Mouse (Mus musculus) right cerebral cortex, adult 18-20 months (tissue): ENCODE measurements around the gene Fam129a.
"Not testable (repeated sequence)": the region's sequence is repeated elsewhere in the genome, so short reads cannot be mapped to it uniquely, and the experiment has no call there.

Experiments
- DNase-seq: peaks from one replicate; pipeline ENCODE4 v3.0.0; 2022; ENCODE audit warnings: mixed read lengths

The Fam129a gene

DNA sequence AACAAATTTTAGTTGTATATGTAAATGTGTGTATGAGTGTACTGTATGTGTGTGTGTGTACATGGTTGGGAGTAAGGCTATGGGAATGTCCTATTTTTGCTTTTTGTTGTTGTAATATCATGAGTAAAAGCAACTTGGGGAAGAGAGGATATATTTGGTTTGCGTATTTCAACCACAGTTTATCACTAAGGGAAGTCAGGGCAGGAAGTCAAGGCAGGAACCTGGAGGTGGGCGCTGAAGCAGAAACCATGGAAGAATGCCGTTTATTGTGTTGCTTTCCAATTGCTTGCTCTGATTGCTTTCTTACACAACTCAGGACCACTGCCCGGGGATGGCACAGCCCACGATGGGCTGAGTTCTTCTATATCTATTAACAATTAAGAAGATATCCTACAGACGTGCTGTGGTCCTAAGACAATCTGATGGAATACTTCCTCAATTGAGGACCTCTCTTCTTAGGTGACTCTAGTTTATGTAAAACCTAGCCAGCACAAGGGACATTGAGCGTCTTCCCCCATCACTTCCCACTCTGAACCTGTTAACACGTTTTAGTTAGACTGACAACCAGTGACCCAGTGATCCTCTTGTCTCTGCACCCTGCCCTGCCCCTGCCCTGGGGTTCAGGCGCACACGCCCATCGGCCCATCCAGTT, 13.7 kb downstream of the Fam129a start:
- DNase-seq, result no peak

DNA sequence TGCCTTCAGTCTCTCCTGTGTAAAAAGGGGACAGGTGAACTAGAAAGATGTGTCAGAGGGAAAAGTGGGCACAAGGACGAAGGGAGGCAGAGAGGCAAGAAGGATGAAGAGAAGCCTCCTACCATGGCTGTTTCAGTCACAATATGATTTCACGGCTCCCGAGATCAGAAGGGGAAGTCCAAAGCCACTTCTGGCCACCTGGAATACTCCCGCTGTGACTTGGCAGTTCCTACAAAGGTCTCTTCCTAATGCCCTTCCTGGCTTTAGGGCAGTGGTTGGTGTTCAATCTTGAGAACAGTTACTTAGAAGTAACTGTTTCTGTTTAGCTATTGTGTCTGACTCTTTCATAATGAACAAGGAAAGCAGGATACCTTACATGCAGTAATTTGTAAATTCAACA, 14.7 kb downstream of the Fam129a start:
- no peak for DNase-seq

DNA sequence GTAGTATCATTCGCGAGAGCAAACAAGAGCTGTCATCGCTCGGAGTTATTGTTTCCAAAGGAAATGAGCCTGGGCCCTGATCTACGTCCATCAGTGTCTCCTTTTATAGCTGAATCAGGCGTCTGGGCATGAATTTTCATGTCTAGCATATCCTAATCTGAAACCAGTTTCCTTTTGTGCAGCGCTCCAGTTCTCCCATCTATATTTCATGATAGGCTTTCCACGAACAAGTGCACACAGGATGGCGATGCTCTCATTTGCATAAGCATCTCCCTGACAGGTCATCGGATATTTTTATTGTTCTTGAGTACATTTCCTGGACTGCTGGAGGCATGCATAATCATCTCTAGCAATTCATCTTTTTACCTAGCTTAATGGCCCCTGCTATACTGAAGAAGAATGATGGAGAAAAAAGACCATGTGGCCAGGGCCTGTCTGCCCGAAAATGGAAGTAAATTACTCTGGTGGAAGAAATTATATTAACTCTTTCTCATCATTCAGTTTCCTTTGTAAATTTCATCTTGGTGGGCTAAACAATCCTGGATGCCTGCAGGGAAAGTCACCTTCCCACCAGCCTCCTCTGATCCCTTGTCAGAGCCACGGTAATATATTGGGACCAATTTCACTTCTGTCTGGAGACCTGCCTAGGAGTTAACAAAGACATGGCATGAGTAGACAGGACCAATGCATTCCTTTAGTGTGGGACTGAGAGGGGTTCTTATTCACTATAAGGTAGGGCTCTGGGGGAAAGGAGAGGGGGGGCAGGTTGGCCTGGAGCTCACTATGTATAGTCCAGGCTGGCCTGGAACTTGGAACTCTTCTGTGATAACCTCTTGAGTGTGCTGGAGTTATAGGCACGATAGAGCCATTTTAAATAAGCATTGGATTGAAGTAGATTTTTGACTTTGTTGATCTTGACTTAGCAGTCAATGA, 21.4 kb downstream of the Fam129a start:
- DNase-seq, result no peak

DNA sequence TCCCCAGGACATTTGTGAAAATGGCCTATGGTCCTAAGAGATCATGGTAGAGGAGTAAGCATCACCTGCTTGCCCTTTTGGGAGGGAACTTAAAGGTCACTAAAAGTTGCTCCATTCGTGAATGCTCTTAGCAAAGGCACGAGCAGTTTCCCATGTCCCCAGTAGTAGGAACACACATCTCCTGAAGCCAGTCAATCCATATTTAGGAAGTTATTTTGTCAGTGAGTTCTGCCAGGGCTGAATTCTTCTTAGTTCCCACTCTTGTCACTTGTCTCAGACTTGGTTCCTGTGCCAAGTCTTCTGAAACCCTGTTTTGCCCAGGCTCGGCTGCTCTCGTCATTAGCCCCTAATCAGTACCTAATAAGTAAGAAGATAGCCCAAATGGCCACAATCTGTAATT, 23.9 kb downstream of the Fam129a start:
- no peak for DNase-seq

DNA sequence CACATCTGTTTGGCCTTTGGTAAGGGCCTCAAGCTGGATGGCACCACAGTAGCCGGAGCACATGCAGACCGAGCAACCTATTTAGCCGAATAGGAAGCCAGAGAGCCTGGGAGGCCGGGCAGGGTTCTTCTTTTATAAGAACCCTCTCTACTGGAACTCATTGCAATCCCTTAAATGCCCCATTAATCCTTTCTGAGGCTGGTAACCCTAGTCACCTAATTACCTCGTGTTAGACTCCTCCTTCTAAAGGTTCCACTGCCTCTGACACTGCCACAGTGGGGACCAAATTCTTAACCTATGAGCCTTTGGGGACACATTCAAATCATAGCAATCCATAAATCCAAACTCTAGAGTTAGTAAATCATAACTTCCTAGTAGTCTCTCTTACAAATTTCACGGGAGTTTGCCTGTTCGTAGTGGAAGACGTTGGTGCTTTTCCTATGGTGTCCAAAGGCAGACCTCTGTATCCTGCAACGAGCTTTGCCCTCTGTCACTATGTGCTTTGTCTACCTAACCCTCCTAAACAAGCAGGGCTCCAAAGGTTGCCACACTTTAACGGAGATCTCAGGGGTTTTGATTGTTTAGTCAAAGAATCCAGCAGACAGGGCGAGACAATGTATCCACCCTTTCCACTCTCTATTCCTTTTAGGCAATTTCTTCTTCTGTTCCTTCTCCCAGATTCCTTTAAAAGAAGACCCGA, 24.8 kb downstream of the Fam129a start:
- DNase-seq, result no peak

DNA sequence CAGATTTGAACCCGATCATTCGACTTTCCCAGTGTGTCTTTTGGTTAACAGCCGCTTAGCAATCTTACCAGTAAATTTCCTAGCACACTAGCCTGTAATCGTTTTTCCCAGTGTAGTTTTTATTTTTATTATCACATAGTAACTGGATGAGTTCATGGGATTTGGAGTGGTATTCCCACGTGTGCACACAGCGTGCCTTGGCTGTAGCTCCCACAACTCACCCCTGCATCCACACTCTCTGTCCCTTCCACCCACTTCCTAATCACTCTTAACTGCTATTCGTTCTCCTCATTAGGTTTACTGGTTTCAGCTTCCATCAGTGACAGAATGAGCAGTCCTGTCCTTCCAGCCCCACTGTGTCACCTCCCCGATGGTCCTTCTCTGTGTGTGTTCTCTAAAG, 25.6 kb downstream of the Fam129a start:
- no peak for DNase-seq

DNA sequence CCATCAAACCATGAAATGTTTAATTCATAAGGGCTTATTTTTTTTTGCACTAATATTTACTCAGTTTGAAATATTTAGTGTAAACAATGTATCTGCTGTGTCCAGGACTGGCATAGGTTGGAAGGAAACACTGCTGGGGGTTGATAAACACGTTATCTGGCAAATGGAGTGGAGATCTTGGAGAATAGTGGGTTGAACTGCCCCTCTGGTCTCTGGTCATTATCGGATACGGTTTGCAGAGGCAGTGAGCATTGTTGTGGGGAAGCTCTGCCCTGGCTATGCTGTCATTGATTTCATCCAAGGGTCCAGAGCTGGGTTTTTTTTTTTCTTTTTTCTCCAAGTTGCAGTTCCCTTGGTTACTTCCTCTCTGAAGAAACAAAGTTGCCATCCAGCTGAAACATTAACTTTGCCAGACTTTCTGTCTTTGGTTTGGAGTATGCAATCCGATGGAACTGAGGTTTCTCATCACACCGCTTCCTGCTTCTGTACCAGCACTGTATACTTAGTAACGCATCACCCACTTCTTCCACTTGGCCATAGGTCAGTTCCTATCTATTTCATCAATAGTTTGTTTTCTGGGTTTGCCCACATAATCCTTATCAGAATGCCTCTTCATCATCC, 26.8 kb downstream of the Fam129a start:
- no peak for DNase-seq

DNA sequence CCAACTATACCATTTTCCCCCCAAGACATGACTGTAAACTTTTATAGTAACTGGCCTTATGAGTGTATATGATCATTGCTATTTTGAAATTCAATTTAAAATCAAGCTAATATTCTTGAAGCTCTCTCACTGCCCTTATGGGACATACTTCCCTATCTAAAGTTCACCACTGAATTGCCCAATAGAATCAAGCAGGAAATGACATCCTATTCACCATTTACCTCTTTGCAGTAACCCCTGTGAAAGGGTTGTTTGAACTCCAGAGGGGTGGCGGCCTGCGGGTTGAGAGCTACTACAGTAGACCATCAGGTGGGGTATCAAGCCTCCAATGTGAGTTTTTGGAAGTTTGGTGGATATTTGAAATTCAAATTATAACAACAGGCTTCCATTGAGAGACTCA, 27.9 kb downstream of the Fam129a start:
- DNase-seq, result no peak

DNA sequence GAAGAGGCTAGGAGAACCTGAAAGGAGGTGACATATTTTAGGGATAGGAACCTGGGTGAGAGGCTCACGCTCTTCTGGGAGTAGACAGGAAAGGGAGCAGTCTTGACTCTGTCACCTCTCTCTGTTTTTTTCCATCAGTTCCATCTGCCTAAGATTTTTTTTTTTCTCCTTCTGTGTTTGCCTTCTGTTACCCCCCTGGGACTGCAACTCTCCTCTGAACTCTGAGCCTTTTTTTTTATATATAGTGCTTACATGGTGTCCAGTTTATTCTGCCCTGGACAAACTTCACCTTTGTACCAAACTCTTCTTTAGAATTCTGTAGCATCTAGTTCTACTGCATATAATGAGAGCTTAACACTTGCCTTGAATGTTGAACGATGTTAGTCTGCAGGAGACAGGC, 33.3 kb downstream of the Fam129a start:
- no peak for DNase-seq

DNA sequence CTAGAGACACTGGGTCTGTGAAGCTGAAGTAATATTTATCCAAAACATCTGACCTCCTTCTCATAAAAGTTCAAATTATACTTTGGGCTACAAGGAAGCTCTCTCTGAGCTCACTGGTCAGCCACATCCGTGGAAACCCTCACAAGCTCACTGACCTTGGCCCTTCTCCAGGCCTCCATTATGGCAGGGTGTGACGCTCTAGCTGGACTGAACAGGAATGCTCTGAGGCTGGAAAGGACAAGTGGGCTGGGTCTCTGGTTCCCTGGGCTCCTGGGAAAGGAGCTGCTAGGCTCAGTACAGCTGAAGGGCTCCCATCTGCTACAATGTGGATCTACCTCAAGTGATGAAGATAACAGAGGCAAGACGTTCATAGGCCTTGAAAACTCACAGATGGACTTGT, 37.0 kb downstream of the Fam129a start:
- DNase-seq, result not testable (repeated sequence)

DNA sequence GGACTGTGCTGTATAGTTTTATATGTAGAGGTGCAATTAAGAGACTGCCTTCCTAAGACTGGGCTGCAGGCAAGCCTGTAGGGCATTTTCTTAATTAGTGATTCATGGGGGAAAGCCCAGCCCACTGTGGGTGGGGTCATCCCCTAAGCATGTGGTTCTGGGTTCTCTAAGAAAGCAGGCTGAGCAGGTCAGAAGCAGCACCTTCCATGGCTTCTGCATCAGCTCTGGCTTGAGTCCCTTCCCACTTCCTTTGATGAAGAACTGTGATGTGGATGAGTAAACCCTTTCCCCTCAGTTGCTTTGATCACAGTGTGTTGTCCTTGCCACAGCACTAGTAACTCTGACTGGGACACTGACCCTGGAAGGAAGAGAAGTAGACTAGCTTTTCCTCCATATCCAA, 39.6 kb downstream of the Fam129a start:
- DNase-seq, result no peak

DNA sequence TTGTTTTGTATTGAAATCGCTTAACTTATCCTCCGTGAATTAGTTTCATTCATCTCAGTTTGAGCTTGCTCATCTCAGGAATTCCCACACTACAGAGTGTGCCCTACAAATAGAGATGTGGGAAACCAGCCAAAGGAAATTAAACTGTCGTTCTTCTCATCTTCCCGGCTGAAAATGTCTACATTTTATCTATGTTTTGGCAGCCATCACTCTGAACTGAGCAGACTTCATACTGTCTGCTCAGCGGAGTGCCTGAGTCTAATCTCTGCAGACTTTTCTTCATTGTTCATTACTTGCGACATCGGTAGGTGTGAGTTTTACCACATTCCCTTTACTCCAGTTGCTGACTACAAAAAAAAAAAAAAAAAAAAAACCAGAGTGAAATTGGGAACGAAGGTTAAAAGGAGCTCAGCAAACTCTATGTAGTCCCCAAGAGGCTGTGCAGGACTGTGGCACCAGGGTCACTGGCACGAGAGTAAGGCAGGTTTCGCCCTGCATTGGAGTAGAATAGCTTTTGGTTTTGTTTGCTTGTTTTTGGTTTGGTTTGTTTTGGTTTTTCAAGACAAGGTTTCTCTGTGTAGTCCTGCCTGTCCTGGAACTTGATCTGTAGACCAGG, 43.4 kb downstream of the Fam129a start:
- no peak for DNase-seq

DNA sequence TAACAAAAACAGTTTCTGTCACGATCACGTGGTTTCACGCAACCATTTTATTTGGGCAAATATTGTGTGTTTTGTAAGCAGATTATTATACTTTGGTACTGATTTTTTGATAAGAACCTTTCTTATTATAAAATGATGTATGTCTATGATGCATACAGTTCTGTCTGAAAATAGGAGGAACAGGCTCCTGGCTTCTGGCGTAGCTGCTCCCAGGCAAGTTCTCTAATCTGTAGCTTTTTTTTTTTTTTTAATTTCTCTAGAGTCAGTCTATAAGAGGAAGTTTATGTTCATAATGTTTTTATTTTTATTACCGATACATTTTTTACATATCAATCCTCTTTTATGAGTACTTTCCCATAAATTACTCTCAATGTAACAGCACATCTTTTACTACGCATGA, 44.6 kb downstream of the Fam129a start:
- DNase-seq, result no peak

DNA sequence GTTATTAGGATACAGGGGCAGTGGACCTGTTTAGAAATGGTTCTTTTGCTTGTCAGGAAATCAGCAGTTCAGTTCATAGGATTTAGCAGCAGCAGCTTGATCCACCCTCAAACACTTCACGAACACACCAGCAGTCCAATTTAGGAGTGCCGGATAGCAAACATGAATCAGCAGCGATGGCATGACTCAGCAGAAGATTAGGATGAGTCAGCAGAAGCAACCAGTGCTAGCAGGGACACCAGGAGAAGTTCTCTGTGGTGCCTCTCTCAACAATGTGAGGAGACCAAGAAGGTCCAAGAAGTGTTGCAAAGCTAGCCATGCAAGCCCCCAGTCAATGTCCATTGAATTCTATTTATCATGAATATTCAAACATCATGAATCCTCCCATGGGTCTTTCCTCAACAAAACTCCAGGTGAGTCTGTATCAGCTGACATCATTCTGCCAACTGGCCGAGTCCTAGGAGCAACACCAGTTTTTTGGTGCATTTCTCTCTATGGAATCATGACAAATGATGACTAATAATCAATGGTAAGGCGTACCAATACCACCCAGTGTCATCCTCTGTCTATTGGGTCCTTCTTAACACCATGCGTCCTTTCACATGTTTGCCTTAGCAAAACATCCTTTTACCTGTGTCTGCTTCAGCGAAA, 45.7 kb downstream of the Fam129a start:
- DNase-seq, result peak; percentile 43

DNA sequence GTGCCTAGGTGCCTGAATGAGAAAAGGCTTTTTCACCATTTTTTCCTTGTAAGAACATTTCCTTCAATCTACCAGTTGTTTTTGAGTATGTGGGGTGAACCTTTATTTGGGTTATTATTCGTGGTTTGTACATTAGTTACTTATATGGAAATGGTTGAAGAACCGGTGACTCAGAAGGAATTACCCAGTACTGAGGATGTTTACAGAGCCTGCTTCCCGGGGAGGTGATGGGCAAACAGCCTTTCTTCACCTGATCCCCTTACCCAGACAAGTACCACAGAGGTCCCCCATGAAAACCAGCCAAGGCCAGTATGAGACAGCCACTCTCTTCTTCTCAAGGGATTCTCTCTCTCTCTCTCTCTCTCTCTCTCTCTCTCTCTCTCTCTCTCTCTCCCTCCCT, 47.3 kb downstream of the Fam129a start:
- DNase-seq, result no peak

DNA sequence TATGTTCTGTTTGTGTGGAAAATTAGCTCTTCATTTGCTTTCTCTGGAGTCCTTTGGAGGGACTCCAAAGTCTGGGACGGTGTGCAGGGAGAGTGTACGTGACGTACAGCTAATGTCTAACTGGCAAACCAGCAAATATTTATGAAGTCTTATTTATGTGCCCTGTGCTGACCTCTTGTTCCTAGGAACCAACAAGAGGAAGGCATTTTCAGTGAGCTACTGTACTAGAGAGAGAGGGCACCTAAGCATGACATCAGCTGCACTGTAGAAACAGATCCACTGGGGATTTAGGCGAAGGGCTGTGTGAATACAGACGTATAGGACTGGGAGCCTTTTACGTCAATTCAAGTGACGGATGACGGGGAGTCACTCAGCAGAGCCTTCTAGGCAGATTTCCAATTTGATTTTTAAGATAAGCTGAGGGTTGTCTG, 48.3 kb downstream of the Fam129a start:
- no peak for DNase-seq

DNA sequence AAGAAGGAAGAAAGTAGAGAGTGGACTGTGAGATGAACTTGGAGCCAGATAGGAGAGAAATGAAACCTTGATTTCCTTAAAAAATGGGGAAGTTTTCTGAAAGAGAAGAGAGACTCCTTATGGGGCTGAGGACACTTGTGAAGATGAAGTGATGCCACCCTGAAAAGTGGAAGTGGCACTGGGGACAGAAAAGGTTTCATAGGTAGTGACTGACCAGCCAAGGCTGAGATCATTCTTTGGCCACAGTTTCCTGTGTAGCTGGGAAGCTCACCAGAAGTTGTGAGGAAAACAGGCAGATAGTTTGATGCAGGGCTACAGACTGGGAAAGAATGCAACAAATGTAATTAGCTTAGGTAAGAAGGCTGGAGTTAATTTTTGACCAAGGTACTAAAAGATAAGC, 49.7 kb downstream of the Fam129a start:
- DNase-seq, result no peak

DNA sequence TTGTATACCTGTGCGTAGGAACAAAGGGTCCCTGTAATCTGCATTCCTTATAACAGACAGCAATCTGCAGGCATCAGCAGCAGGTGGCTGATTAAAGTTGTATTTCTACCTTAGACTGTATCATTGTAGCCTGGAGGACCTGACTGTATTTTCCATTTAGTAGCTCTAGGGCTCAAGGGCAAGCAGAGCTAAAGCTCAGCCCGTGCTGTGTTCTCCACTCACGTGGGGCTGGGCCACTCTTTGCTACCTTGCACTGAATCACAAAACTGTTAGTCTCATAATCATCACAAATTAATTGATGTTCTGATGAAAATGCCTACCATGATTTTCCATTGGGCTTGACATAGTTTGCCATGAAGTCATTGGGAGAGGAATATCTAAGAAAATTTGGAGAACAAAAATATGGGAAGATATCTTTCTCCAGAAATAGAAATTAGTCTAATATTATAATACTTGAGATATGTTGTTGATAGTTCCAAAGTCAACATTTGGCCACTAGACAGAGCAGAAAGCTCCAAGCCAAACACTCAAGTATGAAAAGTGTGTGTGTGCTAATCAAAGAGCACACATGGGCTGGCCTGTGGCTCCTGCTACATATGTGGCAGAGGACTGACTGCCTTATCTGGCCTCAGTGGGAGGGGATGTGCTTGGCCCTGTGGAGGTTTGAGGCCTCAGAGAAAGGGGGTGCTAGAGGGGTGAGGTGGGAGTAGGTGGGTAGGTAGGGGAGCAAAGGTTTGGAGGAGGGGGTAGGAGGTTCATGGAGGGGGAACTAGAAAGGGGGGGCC, 53.6 kb downstream of the Fam129a start:
- DNase-seq, result no peak

DNA sequence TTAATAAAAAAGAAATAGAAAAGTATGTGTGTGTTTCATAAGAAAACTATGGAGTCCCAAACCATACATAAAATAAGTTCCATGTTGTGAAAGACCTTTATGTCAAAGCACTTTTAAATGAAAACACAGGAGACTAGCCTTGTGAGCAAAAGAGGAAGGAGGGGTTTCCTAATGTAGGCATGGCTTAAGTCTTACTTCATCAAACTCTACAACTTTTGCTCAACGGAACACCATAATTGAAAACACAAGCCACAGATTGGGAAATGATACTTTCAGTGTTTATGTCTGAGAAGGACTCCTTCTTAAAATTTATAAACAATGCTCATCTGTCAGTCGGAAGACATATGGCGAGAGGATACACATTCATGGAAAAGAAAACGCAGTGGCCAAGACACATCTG, 54.3 kb downstream of the Fam129a start:
- no peak for DNase-seq

DNA sequence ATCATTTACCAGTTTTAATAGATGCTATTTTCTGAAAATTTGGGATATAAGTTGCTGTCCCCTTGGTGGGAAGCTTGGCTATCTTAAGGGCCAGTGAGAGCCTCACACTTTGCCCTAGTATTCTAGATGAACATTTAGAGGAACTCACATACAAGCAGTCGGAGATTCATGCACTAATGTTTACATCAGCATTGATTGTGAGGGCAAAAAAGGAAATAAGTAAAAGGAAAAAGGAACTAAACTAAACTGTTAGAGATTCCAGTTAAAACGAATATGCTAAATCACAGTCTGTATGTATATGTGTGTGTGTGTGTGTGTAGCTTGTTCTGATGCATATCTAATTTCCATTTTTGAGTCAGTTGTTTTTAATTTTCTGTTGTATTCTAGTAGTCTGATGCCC, 54.7 kb downstream of the Fam129a start:
- DNase-seq, result no peak

DNA sequence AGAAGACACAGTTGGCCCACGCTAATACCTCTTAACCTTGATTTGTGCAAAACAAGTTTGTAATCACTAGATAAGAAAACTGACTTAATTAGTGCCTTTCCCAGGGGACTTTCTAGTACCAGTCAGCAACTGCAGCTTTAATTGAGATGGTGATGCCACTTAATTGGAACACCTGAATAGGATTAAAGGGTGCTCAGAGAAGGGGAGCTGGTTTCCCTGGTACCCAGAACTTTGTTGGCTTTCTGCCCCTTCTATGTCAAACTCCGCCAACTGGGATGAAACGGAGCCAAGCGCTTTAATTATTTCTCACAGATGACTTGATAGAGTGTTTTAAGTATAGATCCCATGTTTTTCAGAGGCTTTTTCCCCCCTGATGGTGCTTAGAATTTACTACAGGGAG, 55.6 kb downstream of the Fam129a start:
- DNase-seq, result no peak

DNA sequence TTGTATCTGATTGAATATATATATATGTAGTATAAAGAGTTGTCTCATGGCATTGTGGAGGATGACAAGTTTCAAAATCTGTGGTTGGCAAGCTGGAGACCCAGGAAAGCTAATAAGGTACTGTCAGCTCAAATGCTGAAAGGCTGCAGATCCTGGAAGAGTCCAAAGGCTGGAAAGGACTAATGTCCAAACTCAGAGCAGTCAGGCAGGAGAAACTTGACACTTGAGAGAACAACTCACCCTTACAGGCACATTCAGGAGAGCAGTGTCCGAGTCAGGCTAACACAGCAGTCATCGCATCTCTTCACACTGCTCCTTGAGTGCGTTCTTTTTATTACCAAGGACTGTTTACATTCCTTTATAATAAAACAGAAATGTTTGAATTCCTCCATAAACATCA, 56.2 kb downstream of the Fam129a start:
- DNase-seq, result no peak
